Mouse (Mus musculus) forebrain, embryonic 15.5 days (tissue): ENCODE results near the gene Haus3. TPM values are rescaled to one million over a fixed set of nuclear protein-coding genes. Genes with fewer than 3 reads are reported as not detected.

Experiments
- ATAC-seq: fragments of 200-750 bp; cut with Nextera tagmentation; replicated peaks from 2 replicates; pipeline ENCODE4 v1.8.0; 2017; ENCODE audit warnings: mild to moderate bottlenecking, moderate TSS enrichment, moderate library complexity
- H3K27ac ChIP-seq: fragments of 300-500 bp; sonication (generic); replicated peaks from 2 replicates; pipeline ENCODE4 v1.5.1; 2015; ENCODE audit warnings: mild to moderate bottlenecking, inconsistent platforms
- H3K27me3 ChIP-seq: fragments of 300-500 bp; sonication (generic); 2 replicates; pipeline ENCODE4 v1.6.1; 2015; ENCODE audit warnings: inconsistent platforms
- H3K36me3 ChIP-seq: fragments of 300-500 bp; sonication (generic); 2 replicates; pipeline ENCODE4 v1.6.1; 2015; ENCODE audit warnings: mild to moderate bottlenecking, inconsistent platforms
- H3K4me1 ChIP-seq: fragments of 300-500 bp; sonication (generic); 2 replicates; pipeline ENCODE4 v1.6.1; 2015; ENCODE audit warnings: inconsistent platforms
- H3K4me2 ChIP-seq: fragments of 300-500 bp; sonication (generic); replicated peaks from 2 replicates; pipeline ENCODE4 v1.6.1; 2015; ENCODE audit warnings: mild to moderate bottlenecking, inconsistent platforms
- H3K4me3 ChIP-seq: fragments of 300-500 bp; sonication (generic); 2 replicates; pipeline ENCODE4 v1.5.1; 2015; ENCODE audit warnings: mild to moderate bottlenecking, inconsistent platforms
- H3K9ac ChIP-seq: fragments of 300-500 bp; sonication (generic); replicated peaks from 2 replicates; pipeline ENCODE4 v1.6.1; 2015; ENCODE audit warnings: mild to moderate bottlenecking, inconsistent platforms
- H3K9me3 ChIP-seq: fragments of 300-500 bp; sonication (generic); 2 replicates; pipeline ENCODE4 v1.6.1; 2016; ENCODE audit warnings: inconsistent platforms
- WGBS: fragments of 180-500 bp; shearing (Covaris S2); methylation state at CpG from one replicate; pipeline ENCODE4 v1.1.7; 2015; ENCODE audit warnings: mixed read lengths; 5-methylcytosine and 5-hydroxymethylcytosine counted together
- polyA plus RNA-seq: library from polyadenylated mRNA; unstranded; fragments of >200 nt; fragmentation: Nextera tagmentation; extraction: Ambion mirVana; gene quantifications from 2 replicates; pipeline ENCODE4 v1.2.1, GENCODE M21; 2015

Gene Haus3
- polyA plus RNA-seq, 1 experiment from 2014 or later: 20.9 TPM

GRCm38 (mm10) chr5:34169954-34170353 is 627 bp upstream of the Haus3 start:
- peaks cover 29% of the 10 kb centered on the region for H3K4me1 ChIP-seq
- peaks cover 19% of the 10 kb centered on the region for H3K36me3 ChIP-seq
- peak overlapping the region; percentile 69 for H3K4me2 ChIP-seq
- H3K9ac ChIP-seq: peak overlapping the region; percentile 87
- H3K9me3 ChIP-seq: no peaks in the 10 kb centered on the region
- ATAC-seq: no peak
- peak overlapping the region; percentile 93 for H3K27ac ChIP-seq
- H3K4me3 ChIP-seq: peak overlapping the region; percentile 86
- WGBS: 83% methylated on average over 3 of the region's 3 CpGs
- H3K27me3 ChIP-seq: no peaks in the 10 kb centered on the region

GRCm38 (mm10) chr5:34167857-34168256 is 1.5 kb downstream of the Haus3 start:
- 85% methylated on average over 4 of the region's 4 CpGs for WGBS
- no peaks in the 10 kb centered on the region for H3K27me3 ChIP-seq
- no peak overlapping the region for H3K9ac ChIP-seq
- peaks cover 35% of the 10 kb centered on the region for H3K4me1 ChIP-seq
- H3K27ac ChIP-seq: no peak overlapping the region
- H3K4me2 ChIP-seq: no peak overlapping the region
- no peak for ATAC-seq
- peaks cover 6% of the 10 kb centered on the region; the same call in 1 of the 2 replicates for H3K36me3 ChIP-seq
- 0 out of 2 replicates have a peak overlapping the region, but pooled peaks have one; percentile 4 for H3K4me3 ChIP-seq
- H3K9me3 ChIP-seq: no peaks in the 10 kb centered on the region

GRCm38 (mm10) chr5:34165793-34166192 is 3.5 kb downstream of the Haus3 start:
- ATAC-seq: no peak

GRCm38 (mm10) chr5:34148476-34148875 is 20.9 kb downstream of the Haus3 start:
- H3K27me3 ChIP-seq: no peaks in the 10 kb centered on the region
- 0 out of 2 replicates have a peak, but pooled peaks cover under 1% of the 10 kb centered on the region for H3K36me3 ChIP-seq
- H3K4me2 ChIP-seq: no peak overlapping the region
- H3K27ac ChIP-seq: no peak overlapping the region
- H3K4me1 ChIP-seq: no peaks in the 10 kb centered on the region
- no peak for ATAC-seq
- no peaks in the 10 kb centered on the region for H3K9me3 ChIP-seq
- H3K4me3 ChIP-seq: no peak overlapping the region
- H3K9ac ChIP-seq: no peak overlapping the region

More at GRCm38 (mm10) chr5:34165793-34166192, 3.5 kb downstream of the Haus3 start:
- Histone ChIP-seq H3K36me3 (peaks cover 8% of the 10 kb centered on the region; the same call in 1 of the 2 replicates), H3K4me2 (no peak overlapping the region), H3K27me3 (no peaks in the 10 kb centered on the region), H3K4me1 (peaks cover 35% of the 10 kb centered on the region), H3K9ac (no peak overlapping the region), H3K27ac (no peak overlapping the region), H3K9me3 (no peaks in the 10 kb centered on the region), H3K4me3 (no peak overlapping the region)
- 85% methylated on average over 4 of the region's 4 CpGs for WGBS

- H3K4me3 ChIP-seq: no peak overlapping the region
- H3K27ac ChIP-seq: no peak overlapping the region
- no peaks in the 10 kb centered on the region for H3K9me3 ChIP-seq
- no peaks in the 10 kb centered on the region for H3K4me1 ChIP-seq
- no peak for ATAC-seq
- WGBS: 88% methylated on average over 3 of the region's 3 CpGs
- no peak overlapping the region for H3K9ac ChIP-seq
- H3K27me3 ChIP-seq: no peaks in the 10 kb centered on the region
- H3K4me2 ChIP-seq: no peak overlapping the region
- H3K36me3 ChIP-seq: no peaks in the 10 kb centered on the region
Measured at GRCm38 (mm10) chr5:34147554-34147953, 21.8 kb downstream of the Haus3 start.

GRCm38 (mm10) chr5:34139751-34140150 is 29.6 kb downstream of the Haus3 start:
- no peak overlapping the region for H3K9ac ChIP-seq

GRCm38 (mm10) chr5:34132731-34133130 is 36.6 kb downstream of the Haus3 start:
- Histone ChIP-seq H3K4me1 (no peaks in the 10 kb centered on the region), H3K27me3 (no peaks in the 10 kb centered on the region), H3K4me2 (no peak overlapping the region), H3K9ac (no peak overlapping the region), H3K4me3 (no peak overlapping the region), H3K9me3 (no peaks in the 10 kb centered on the region), H3K36me3 (no peaks in the 10 kb centered on the region), H3K27ac (no peak overlapping the region)
- no peak for ATAC-seq
- WGBS: 85% methylated on average over 2 of the region's 2 CpGs

More at GRCm38 (mm10) chr5:34139751-34140150, 29.6 kb downstream of the Haus3 start:
- 6% methylated on average over 1 of the region's 1 CpGs for WGBS
- H3K36me3 ChIP-seq: no peaks in the 10 kb centered on the region
- no peaks in the 10 kb centered on the region for H3K9me3 ChIP-seq
- no peak for ATAC-seq
- no peak overlapping the region for H3K27ac ChIP-seq
- no peak overlapping the region for H3K4me2 ChIP-seq
- no peaks in the 10 kb centered on the region for H3K4me1 ChIP-seq
- H3K4me3 ChIP-seq: no peak overlapping the region
- no peaks in the 10 kb centered on the region for H3K27me3 ChIP-seq

- H3K9me3 ChIP-seq: no peaks in the 10 kb centered on the region
- no peak overlapping the region for H3K4me2 ChIP-seq
- no peak overlapping the region for H3K9ac ChIP-seq
- H3K27ac ChIP-seq: no peak overlapping the region
- H3K36me3 ChIP-seq: no peaks in the 10 kb centered on the region
- no peaks in the 10 kb centered on the region for H3K27me3 ChIP-seq
- WGBS: 39% methylated on average over 1 of the region's 1 CpGs
- no peak for ATAC-seq
- no peak overlapping the region for H3K4me3 ChIP-seq
- H3K4me1 ChIP-seq: no peaks in the 10 kb centered on the region
Measured at GRCm38 (mm10) chr5:34124131-34124530, 45.2 kb downstream of the Haus3 start.

- H3K9ac ChIP-seq: no peak overlapping the region
- H3K27ac ChIP-seq: no peak overlapping the region
- H3K4me3 ChIP-seq: no peak overlapping the region
- H3K36me3 ChIP-seq: no peaks in the 10 kb centered on the region
- no peaks in the 10 kb centered on the region for H3K9me3 ChIP-seq
- H3K4me1 ChIP-seq: no peaks in the 10 kb centered on the region
- 80% methylated on average over 3 of the region's 3 CpGs for WGBS
- no peaks in the 10 kb centered on the region for H3K27me3 ChIP-seq
- no peak for ATAC-seq
- H3K4me2 ChIP-seq: no peak overlapping the region
Measured at GRCm38 (mm10) chr5:34119121-34119856, 50.0 kb downstream of the Haus3 start.

GRCm38 (mm10) chr5:34105681-34106080 is 63.6 kb downstream of the Haus3 start:
- WGBS: 55% methylated on average over 1 of the region's 1 CpGs
- ATAC-seq: no peak
- H3K4me3 ChIP-seq: no peak overlapping the region
- no peak overlapping the region for H3K27ac ChIP-seq
- H3K9me3 ChIP-seq: no peaks in the 10 kb centered on the region
- no peaks in the 10 kb centered on the region for H3K36me3 ChIP-seq
- H3K9ac ChIP-seq: no peak overlapping the region
- H3K4me2 ChIP-seq: no peak overlapping the region
- H3K27me3 ChIP-seq: no peaks in the 10 kb centered on the region
- no peaks in the 10 kb centered on the region for H3K4me1 ChIP-seq
